Mouse (Mus musculus) neural tube, embryonic 15.5 days (tissue): ENCODE data around the gene AC134908.4. TPM values are rescaled to one million over a fixed set of nuclear protein-coding genes. Genes with fewer than 3 reads are reported as not detected.

Experiments
- microRNA-seq: library from miRNA; unstranded; fragments of <30 nt; microRNA quantifications from one replicate; pipeline ENCODE4, GENCODE M21; 2017
- polyA plus RNA-seq: library from polyadenylated mRNA; unstranded; fragments of >200 nt; fragmentation: Nextera tagmentation; extraction: Ambion mirVana; gene quantifications from 2 replicates; pipeline ENCODE4 v1.2.1, GENCODE M21; 2015

Gene AC134908.4
- polyA plus RNA-seq, 1 experiment from 2014 or later = 3.1 TPM

Small RNAs within 50 kb of the gene (microRNA-seq; reads per million reads assigned to microRNA genes)
- gene Gm25083 (not detected), gene Mir3082 (not detected), gene Mir6966 (not detected)

Other genes with a start within 250 kb of the AC134908.4 start
- 16.0 and 16.9 TPM in 2 replicates for gene Sox8, start 225.0 kb downstream of the AC134908.4 start, polyA plus RNA-seq
- gene Lmf1, start 216.6 kb downstream of the AC134908.4 start, polyA plus RNA-seq = 26.2 and 26.9 TPM in 2 replicates
- 8.0 and 8.3 TPM in 2 replicates for gene Gng13, start 78.5 kb downstream of the AC134908.4 start, polyA plus RNA-seq
- gene Chtf18, start 68.2 kb downstream of the AC134908.4 start, polyA plus RNA-seq = 5.8 and 10.1 TPM in 2 replicates
- gene Rpusd1, start 68.0 kb downstream of the AC134908.4 start, polyA plus RNA-seq = 29.3 and 30.3 TPM in 2 replicates
- not detected in 2 replicates for gene Mslnl, start 59.6 kb downstream of the AC134908.4 start, polyA plus RNA-seq
- 1.4 and 2.0 TPM in 2 replicates for gene Msln, start 41.3 kb downstream of the AC134908.4 start, polyA plus RNA-seq
- 26.6 and 30.6 TPM in 2 replicates for gene Narfl, start 21.9 kb downstream of the AC134908.4 start, polyA plus RNA-seq
- 137 and 153 TPM in 2 replicates for gene Haghl, start 10.0 kb downstream of the AC134908.4 start, polyA plus RNA-seq
- gene Ccdc78, start 9.1 kb downstream of the AC134908.4 start, polyA plus RNA-seq = 0.17 and 0.41 TPM in 2 replicates
- gene Fam173a, start 2.8 kb downstream of the AC134908.4 start, polyA plus RNA-seq = 94.0 and 94.1 TPM in 2 replicates
- gene Metrn, start 1.5 kb upstream of the AC134908.4 start, polyA plus RNA-seq = 72.7 and 75.2 TPM in 2 replicates
- gene Fbxl16, start 13.4 kb upstream of the AC134908.4 start, polyA plus RNA-seq = 31.3 and 40.9 TPM in 2 replicates
- 26.5 and 29.9 TPM in 2 replicates for gene Wdr24, start 28.0 kb upstream of the AC134908.4 start, polyA plus RNA-seq
- 48.5 and 49.8 TPM in 2 replicates for gene Jmjd8, start 33.2 kb upstream of the AC134908.4 start, polyA plus RNA-seq
- 380 TPM in 2 replicates for gene Stub1, start 37.7 kb upstream of the AC134908.4 start, polyA plus RNA-seq
- gene Rhbdl1, start 41.6 kb upstream of the AC134908.4 start, polyA plus RNA-seq = 45.9 and 56.9 TPM in 2 replicates
- 11.6 and 14.6 TPM in 2 replicates for gene Gm20683, start 46.1 kb upstream of the AC134908.4 start, polyA plus RNA-seq
- 17.8 and 23.0 TPM in 2 replicates for gene Rhot2, start 49.2 kb upstream of the AC134908.4 start, polyA plus RNA-seq
- 15.5 and 18.1 TPM in 2 replicates for gene Wdr90, start 65.8 kb upstream of the AC134908.4 start, polyA plus RNA-seq
- 30.3 and 30.7 TPM in 2 replicates for gene Mcrip2, start 73.1 kb upstream of the AC134908.4 start, polyA plus RNA-seq
- 64.9 and 65.4 TPM in 2 replicates for gene Mettl26, start 79.4 kb upstream of the AC134908.4 start, polyA plus RNA-seq
- gene Wfikkn1, start 85.2 kb upstream of the AC134908.4 start, polyA plus RNA-seq = 0.47 and 0.52 TPM in 2 replicates
- 46.2 and 50.5 TPM in 2 replicates for gene Rab40c, start 124.1 kb upstream of the AC134908.4 start, polyA plus RNA-seq
- 71.9 and 78.2 TPM in 2 replicates for gene Pigq, start 149.3 kb upstream of the AC134908.4 start, polyA plus RNA-seq
- not detected in 2 replicates for gene Nhlrc4, start 149.3 kb upstream of the AC134908.4 start, polyA plus RNA-seq
- 0.24 TPM in 1 of 2 replicates, not detected in the other for gene A930017K11Rik, start 156.9 kb upstream of the AC134908.4 start, polyA plus RNA-seq
- gene Capn15, start 190.1 kb upstream of the AC134908.4 start, polyA plus RNA-seq = 20.1 and 22.5 TPM in 2 replicates